Mouse (Mus musculus): ENCODE results near the gene Ppp2r5b.

DNA sequence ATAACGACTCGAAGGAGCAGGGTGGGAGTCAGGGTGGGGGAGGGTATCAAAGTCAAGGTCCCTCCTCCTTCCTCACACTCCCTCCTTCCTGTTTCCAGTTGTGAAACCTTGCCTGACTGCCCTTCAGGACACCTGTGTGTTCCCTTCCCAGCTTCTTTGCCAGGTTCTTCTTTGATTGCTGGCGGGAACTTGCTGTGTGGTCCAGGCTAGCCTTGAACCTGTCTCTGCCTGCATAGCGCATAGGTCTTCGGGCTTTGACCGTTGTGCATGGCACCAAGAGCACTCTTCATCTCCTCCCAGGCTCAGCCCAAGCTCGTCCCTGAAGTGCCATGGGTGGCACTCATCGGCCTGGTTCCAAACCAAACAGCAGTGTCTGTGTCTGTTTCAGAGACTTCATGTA is 29.3 kb upstream of the Ppp2r5b start:
- TF ChIP-seq CTCF (IDR thresholded peaks at IDR 0.05; ENCODE audit: control insufficient read depth, insufficient read depth, insufficient read length) = no peak
- no peak for TF ChIP-seq USF1 (IDR thresholded peaks at IDR 0.05; ENCODE audit: low read depth)
- TF ChIP-seq MYOG (IDR thresholded peaks at IDR 0.05; ENCODE audit: control insufficient read depth, extremely low read depth, insufficient read length) = no peak
- TF ChIP-seq CEBPB (IDR thresholded peaks at IDR 0.05; ENCODE audit: low read depth) = no peak

Measured in C2C12 (cell line).